Mouse (Mus musculus) embryonic facial prominence, embryonic 12.5 days (tissue): ENCODE data around the gene Ing2. TPM values are rescaled to one million over a fixed set of nuclear protein-coding genes. Genes with fewer than 3 reads are reported as not detected.

Source experiments
- ATAC-seq: fragments of 200-750 bp; cut with Nextera tagmentation; 2 replicates; pipeline ENCODE4 v1.8.0; 2017; ENCODE audit not compliant: insufficient number of reproducible peaks, insufficient read depth, low FRiP score, low TSS enrichment
- H3K27ac ChIP-seq: fragments of 300-500 bp; sonication (generic); 2 replicates; pipeline ENCODE4 v1.5.1; 2016; ENCODE audit warnings: mild to moderate bottlenecking
- H3K27me3 ChIP-seq: fragments of 300-500 bp; sonication (generic); 2 replicates; pipeline ENCODE4 v1.6.1; 2016; ENCODE audit warnings: mild to moderate bottlenecking, moderate library complexity
- H3K36me3 ChIP-seq: fragments of 300-500 bp; sonication (generic); 2 replicates; pipeline ENCODE4 v1.6.1; 2016; ENCODE audit warnings: mild to moderate bottlenecking
- H3K4me1 ChIP-seq: fragments of 300-500 bp; sonication (generic); 2 replicates; pipeline ENCODE4 v1.6.1; 2016
- H3K4me2 ChIP-seq: fragments of 300-500 bp; sonication (generic); replicated peaks from 2 replicates; pipeline ENCODE4 v1.6.1; 2016; ENCODE audit warnings: mild to moderate bottlenecking, moderate library complexity
- H3K4me3 ChIP-seq: fragments of 300-500 bp; sonication (generic); 2 replicates; pipeline ENCODE4 v1.5.1; 2016; ENCODE audit warnings: mild to moderate bottlenecking
- H3K9ac ChIP-seq: fragments of 300-500 bp; sonication (generic); 2 replicates; pipeline ENCODE4 v1.6.1; 2016; ENCODE audit warnings: mild to moderate bottlenecking, moderate library complexity
- H3K9me3 ChIP-seq: fragments of 300-500 bp; sonication (generic); 2 replicates; pipeline ENCODE4 v1.6.1; 2016; ENCODE audit warnings: mild to moderate bottlenecking, moderate library complexity
- WGBS: fragments of 180-500 bp; shearing (Covaris S2); methylation state at CpG from one replicate; pipeline ENCODE4 v1.1.7; 2016; 5-methylcytosine and 5-hydroxymethylcytosine counted together
- polyA plus RNA-seq: library from polyadenylated mRNA; unstranded; fragments of >200 nt; fragmentation: Nextera tagmentation; extraction: Ambion mirVana; gene quantifications from 2 replicates; pipeline ENCODE4 v1.2.1, GENCODE M21; 2016

Gene Ing2
- polyA plus RNA-seq, 1 experiment from 2014 or later = 18.9 TPM

DNA sequence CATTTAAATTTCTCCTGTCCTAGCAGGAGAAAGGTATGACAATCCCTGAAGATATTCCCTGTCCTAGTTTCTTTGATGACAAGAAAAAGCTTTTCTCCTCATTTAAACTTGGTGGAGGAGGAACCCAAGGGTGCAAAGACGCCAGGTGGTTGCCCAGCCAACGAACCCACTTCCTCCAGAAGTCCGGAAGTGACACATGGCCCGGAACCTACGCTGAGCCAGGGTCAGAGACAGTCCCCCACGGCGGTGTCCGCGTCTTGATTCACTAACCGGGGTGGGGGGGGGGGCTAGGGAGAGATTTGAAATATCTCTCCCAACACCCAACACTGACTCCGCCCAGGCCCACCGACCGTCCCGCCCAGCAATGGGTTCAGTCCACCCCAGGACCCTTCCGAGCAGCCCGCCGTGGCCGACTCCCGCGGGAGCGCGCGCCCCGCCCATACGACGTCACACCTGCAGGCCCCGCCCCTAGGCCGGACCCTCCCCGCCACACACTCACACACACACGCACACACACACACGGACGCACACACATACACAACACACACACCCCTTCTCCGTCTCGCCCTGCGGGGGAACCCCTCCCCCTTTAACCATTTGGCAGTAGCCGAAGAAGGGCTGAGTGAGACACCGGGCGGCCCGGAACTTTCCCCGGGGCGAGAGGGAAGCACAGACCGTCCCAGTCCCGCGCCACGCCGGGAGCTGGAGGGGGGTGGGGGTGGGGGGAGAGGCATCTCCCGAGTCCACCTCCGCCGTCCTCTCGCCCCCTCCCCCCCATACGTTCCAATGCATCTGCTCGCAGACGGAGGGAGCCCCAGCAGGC lies 1.8 kb downstream of the Ing2 start:
- H3K36me3 ChIP-seq = 0 out of 2 replicates have a peak, but pooled peaks cover 5% of the 10 kb centered on the region

GRCm38 (mm10) chr8:47664231-47664785 lies 11.0 kb downstream of the Ing2 start:
- 86% methylated on average over 8 of the region's 8 CpGs for WGBS
- H3K36me3 ChIP-seq = 0 out of 2 replicates have a peak, but pooled peaks cover 19% of the 10 kb centered on the region
- H3K4me1 ChIP-seq = no peaks in the 10 kb centered on the region
- H3K4me3 ChIP-seq = no peak overlapping the region
- no peaks in the 10 kb centered on the region for H3K9me3 ChIP-seq
- H3K9ac ChIP-seq = no peak overlapping the region
- ATAC-seq = no peak
- H3K27me3 ChIP-seq = no peaks in the 10 kb centered on the region
- no peak overlapping the region for H3K27ac ChIP-seq
- H3K4me2 ChIP-seq = no peak overlapping the region

More for the DNA sequence above, 1.8 kb downstream of the Ing2 start:
- no peaks in the 10 kb centered on the region for H3K9me3 ChIP-seq
- peak overlapping the region; percentile 87 for H3K9ac ChIP-seq
- peak overlapping the region; percentile 93 for H3K27ac ChIP-seq
- ATAC-seq = peak; percentile 53
- peaks cover 4% of the 10 kb centered on the region for H3K4me1 ChIP-seq
- no peaks in the 10 kb centered on the region for H3K27me3 ChIP-seq
- H3K4me2 ChIP-seq = peak overlapping the region; percentile 69
- H3K4me3 ChIP-seq = peak overlapping the region; percentile 87
- WGBS = under 1% methylated on average over 41 of the region's 53 CpGs

DNA sequence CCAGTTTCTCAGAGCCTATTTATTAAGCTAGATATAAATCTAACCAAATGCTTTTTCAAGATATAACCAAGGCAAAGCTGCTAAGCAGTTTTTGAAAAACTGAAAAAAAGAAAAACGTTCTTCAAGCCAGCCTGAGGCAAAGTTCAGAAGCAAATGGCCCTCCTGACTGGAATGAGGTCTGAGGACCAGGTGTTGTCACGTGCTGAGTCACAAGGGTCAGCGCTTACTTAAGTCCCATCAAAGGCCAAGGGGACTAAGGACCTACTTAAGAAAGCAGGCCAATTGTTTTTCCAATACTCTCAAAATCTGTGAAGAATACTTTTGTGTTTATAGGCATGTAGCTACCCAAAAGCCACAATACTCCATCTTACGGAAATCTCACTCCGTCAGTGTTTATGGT lies 12.2 kb downstream of the Ing2 start:
- Histone ChIP-seq H3K4me3 (no peak overlapping the region), H3K9me3 (no peaks in the 10 kb centered on the region), H3K4me2 (no peak overlapping the region), H3K9ac (no peak overlapping the region), H3K27ac (no peak overlapping the region), H3K36me3 (0 out of 2 replicates have a peak, but pooled peaks cover 11% of the 10 kb centered on the region), H3K4me1 (no peaks in the 10 kb centered on the region), H3K27me3 (no peaks in the 10 kb centered on the region)
- 79% methylated on average over 5 of the region's 5 CpGs for WGBS
- no peak for ATAC-seq

- Histone ChIP-seq H3K27ac (no peak overlapping the region), H3K27me3 (no peaks in the 10 kb centered on the region), H3K4me2 (no peak overlapping the region), H3K4me3 (no peak overlapping the region), H3K9ac (no peak overlapping the region), H3K4me1 (no peaks in the 10 kb centered on the region), H3K36me3 (0 out of 2 replicates have a peak, but pooled peaks cover 8% of the 10 kb centered on the region), H3K9me3 (no peaks in the 10 kb centered on the region)
- ATAC-seq = no peak
- 91% methylated on average over 5 of the region's 5 CpGs for WGBS
Observed at GRCm38 (mm10) chr8:47662716-47663115, 12.6 kb downstream of the Ing2 start.

GRCm38 (mm10) chr8:47660394-47660793 lies 15.0 kb downstream of the Ing2 start:
- Histone ChIP-seq H3K9ac (no peak overlapping the region), H3K27me3 (no peaks in the 10 kb centered on the region), H3K36me3 (0 out of 2 replicates have a peak, but pooled peaks cover 3% of the 10 kb centered on the region), H3K4me1 (no peaks in the 10 kb centered on the region), H3K27ac (no peak overlapping the region), H3K9me3 (no peaks in the 10 kb centered on the region), H3K4me3 (no peak overlapping the region), H3K4me2 (no peak overlapping the region)
- WGBS = 94% methylated on average over 7 of the region's 7 CpGs
- no peak for ATAC-seq

DNA sequence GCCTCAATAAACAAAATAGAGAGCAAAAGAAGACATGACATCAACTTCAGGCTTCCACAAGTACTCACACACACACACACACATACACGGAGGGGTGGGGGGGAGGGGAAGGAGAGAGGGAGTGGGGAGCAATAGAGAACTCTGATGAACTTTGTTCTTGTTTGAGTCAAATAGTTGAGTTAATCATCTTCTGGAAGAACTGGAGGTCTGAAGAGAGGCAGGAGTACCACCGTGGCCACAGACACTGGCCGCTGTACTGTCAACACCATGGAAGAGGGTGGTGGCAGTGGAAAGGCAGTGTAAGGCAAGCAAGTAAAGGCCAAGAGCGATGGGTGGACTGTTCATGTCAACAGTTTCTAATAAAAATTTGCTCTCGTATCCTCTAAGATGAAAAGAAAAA lies 15.9 kb downstream of the Ing2 start:
- Histone ChIP-seq H3K36me3 (no peaks in the 10 kb centered on the region), H3K9me3 (no peaks in the 10 kb centered on the region), H3K9ac (no peak overlapping the region), H3K27me3 (no peaks in the 10 kb centered on the region), H3K27ac (no peak overlapping the region), H3K4me2 (no peak overlapping the region), H3K4me1 (no peaks in the 10 kb centered on the region), H3K4me3 (no peak overlapping the region)
- WGBS = 90% methylated on average over 5 of the region's 5 CpGs
- ATAC-seq = no peak

GRCm38 (mm10) chr8:47654406-47654805 lies 20.9 kb downstream of the Ing2 start:
- H3K9ac ChIP-seq = no peak overlapping the region
- no peaks in the 10 kb centered on the region for H3K27me3 ChIP-seq
- H3K4me2 ChIP-seq = no peak overlapping the region
- no peak overlapping the region for H3K4me3 ChIP-seq
- no peaks in the 10 kb centered on the region for H3K4me1 ChIP-seq
- no peak overlapping the region for H3K27ac ChIP-seq
- H3K9me3 ChIP-seq = no peaks in the 10 kb centered on the region
- no peaks in the 10 kb centered on the region for H3K36me3 ChIP-seq
- ATAC-seq = no peak
- 54% methylated on average over 3 of the region's 3 CpGs for WGBS

GRCm38 (mm10) chr8:47652737-47653076 lies 22.6 kb downstream of the Ing2 start:
- Histone ChIP-seq H3K27me3 (no peaks in the 10 kb centered on the region), H3K9ac (no peak overlapping the region), H3K9me3 (no peaks in the 10 kb centered on the region), H3K36me3 (no peaks in the 10 kb centered on the region), H3K4me2 (no peak overlapping the region), H3K27ac (no peak overlapping the region), H3K4me3 (no peak overlapping the region), H3K4me1 (no peaks in the 10 kb centered on the region)
- ATAC-seq = no peak
- WGBS = 91% methylated on average over 3 of the region's 3 CpGs

GRCm38 (mm10) chr8:47651913-47652736 lies 23.2 kb downstream of the Ing2 start:
- no peak overlapping the region for H3K4me3 ChIP-seq
- no peaks in the 10 kb centered on the region for H3K9me3 ChIP-seq
- no peak for ATAC-seq
- no peak overlapping the region for H3K27ac ChIP-seq
- no peak overlapping the region for H3K4me2 ChIP-seq
- no peaks in the 10 kb centered on the region for H3K36me3 ChIP-seq
- no peaks in the 10 kb centered on the region for H3K4me1 ChIP-seq
- no peak overlapping the region for H3K9ac ChIP-seq
- 85% methylated on average over 13 of the region's 13 CpGs for WGBS
- H3K27me3 ChIP-seq = no peaks in the 10 kb centered on the region

DNA sequence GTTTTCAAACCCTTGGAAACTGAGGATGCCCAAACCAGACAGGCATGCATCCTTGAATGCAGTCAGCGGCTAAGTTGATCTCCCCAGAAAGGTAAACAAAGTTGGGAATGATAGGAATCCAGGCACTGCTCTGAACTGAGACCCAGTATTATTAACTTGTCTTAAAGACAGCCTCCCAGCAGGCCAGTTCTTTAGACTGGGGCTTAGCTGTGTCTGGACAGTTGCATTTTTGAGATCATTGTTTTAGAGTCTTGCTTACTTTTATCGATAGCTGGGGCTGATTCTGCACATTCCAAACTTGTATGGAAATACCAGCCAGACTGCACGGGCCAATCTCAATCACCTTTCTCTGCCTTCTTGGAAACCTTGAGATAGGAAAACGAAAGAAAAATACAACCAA lies 24.5 kb downstream of the Ing2 start:
- no peak for ATAC-seq
- Histone ChIP-seq H3K4me3 (no peak overlapping the region), H3K4me2 (no peak overlapping the region), H3K9ac (no peak overlapping the region), H3K27me3 (no peaks in the 10 kb centered on the region), H3K27ac (no peak overlapping the region), H3K4me1 (no peaks in the 10 kb centered on the region), H3K9me3 (peaks cover 6% of the 10 kb centered on the region), H3K36me3 (no peaks in the 10 kb centered on the region)
- 62% methylated on average over 4 of the region's 4 CpGs for WGBS

GRCm38 (mm10) chr8:47649551-47649950 lies 25.8 kb downstream of the Ing2 start:
- no peak for ATAC-seq
- Histone ChIP-seq H3K9ac (no peak overlapping the region), H3K9me3 (peaks cover 6% of the 10 kb centered on the region), H3K4me3 (no peak overlapping the region), H3K27ac (no peak overlapping the region), H3K36me3 (no peaks in the 10 kb centered on the region), H3K27me3 (no peaks in the 10 kb centered on the region), H3K4me2 (no peak overlapping the region), H3K4me1 (no peaks in the 10 kb centered on the region)
- WGBS = 83% methylated on average over 9 of the region's 9 CpGs
